21 mouse cellular contexts compared by ENCODE assay signal in the genomic region with DNA sequence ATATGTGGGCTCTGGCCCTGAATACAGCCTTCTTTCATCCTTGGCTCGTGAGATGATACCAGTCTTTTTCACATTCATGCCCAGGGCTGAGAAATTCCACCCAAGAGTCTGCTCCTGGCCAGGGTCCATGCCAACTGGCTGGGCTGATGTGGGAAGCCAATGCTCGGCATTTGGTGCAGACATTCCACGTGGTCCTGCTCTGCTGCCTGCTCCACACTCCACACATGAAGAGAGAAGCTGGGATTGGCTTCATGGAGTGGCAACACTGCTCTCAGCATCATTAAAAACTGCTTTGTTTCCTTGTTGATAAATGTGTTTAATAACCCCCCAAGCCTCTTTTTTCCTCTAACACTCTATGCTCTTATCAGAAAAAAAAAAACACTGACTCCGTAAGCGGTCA.
DNase-seq lines count a peak whose midpoint lies in the region; ATAC-seq lines count a peak whose summit lies in the region.
"Had no signal": no experiment of that assay in that cellular context is flagged by ENCODE, and none has a peak within 500 bp of the region (broad histone marks: within the 10 kb centered on the region; RNA-seq: fewer than 3 reads in every experiment).

No protein-coding gene starts in this region.

- peak; percentile 25 to 48 for DNase-seq in cerebellum, postnatal 10 days
- no peak for DNase-seq in cerebellum, postnatal 36 days
- DNase-seq in heart, adult 11 months, result peak; percentile 64
- DNase-seq in heart, embryonic 10.5 days (ENCODE audit: low spot score), result no peak
- DNase-seq in layer of hippocampus, postnatal 10 days (ENCODE audit: low spot score in 2 of 2), result peak; percentile 32 to 40
- DNase-seq in layer of hippocampus, adult 9-11 months, result no peak
- no peak for DNase-seq in midbrain, embryonic 11.5 days (ENCODE audit: low spot score, missing footprints)
- DNase-seq: adrenal gland, adult 8-10 months; adrenal gland, postnatal 36 days; B cell, adult 2 months; cerebellum, adult 8-10 months; gastrocnemius, postnatal 14 days; heart, postnatal 10 days; heart, postnatal 4 days had no signal

- H3K4me3 ChIP-seq in heart, embryonic 10.5 days, result no peak overlapping the region
- no peak overlapping the region for H3K4me3 ChIP-seq in midbrain, embryonic 11.5 days (ENCODE audit: low read depth, low read length)
- H3K4me3 ChIP-seq: embryonic facial prominence, embryonic 10.5 days had no signal

- WGBS in heart, embryonic 10.5 days, result 73% methylated on average over 5 of the region's 5 CpGs
- 86% methylated on average over 5 of the region's 5 CpGs for WGBS in midbrain, embryonic 11.5 days

- no peaks in the 10 kb centered on the region for H3K4me1 ChIP-seq in heart, embryonic 10.5 days
- no peaks in the 10 kb centered on the region for H3K4me1 ChIP-seq in midbrain, embryonic 11.5 days (ENCODE audit: control insufficient read depth, insufficient read depth, low read length)
- H3K4me1 ChIP-seq: embryonic facial prominence, embryonic 10.5 days had no signal

- no peaks in the 10 kb centered on the region for H3K9me3 ChIP-seq in heart, embryonic 10.5 days
- no peaks in the 10 kb centered on the region for H3K9me3 ChIP-seq in midbrain, embryonic 11.5 days (ENCODE audit: control insufficient read depth, low read length)
- H3K9me3 ChIP-seq: embryonic facial prominence, embryonic 10.5 days had no signal

- no peaks in the 10 kb centered on the region for H3K27me3 ChIP-seq in heart, embryonic 10.5 days (ENCODE audit: insufficient read depth, poor library complexity, severe bottlenecking)
- H3K27me3 ChIP-seq in midbrain, embryonic 11.5 days (ENCODE audit: control insufficient read depth, insufficient read depth, low read length), result no peaks in the 10 kb centered on the region

- ATAC-seq in midbrain, embryonic 11.5 days (ENCODE audit: low FRiP score), result no peak
- ATAC-seq: CD4-positive, CD25-positive, alpha-beta regulatory T cell, adult 4 months; forebrain, embryonic 16.5 days; inflammation-experienced regulatory T-cells, adult 6 months; intestine, postnatal 0 days had no signal

- H3K36me3 ChIP-seq in heart, embryonic 10.5 days, result no peaks in the 10 kb centered on the region
- H3K36me3 ChIP-seq in midbrain, embryonic 11.5 days (ENCODE audit: control insufficient read depth, insufficient read depth, low read length), result no peaks in the 10 kb centered on the region
- H3K36me3 ChIP-seq: embryonic facial prominence, embryonic 10.5 days; G1E had no signal

- H3K9ac ChIP-seq in midbrain, embryonic 11.5 days (ENCODE audit: low read length), result no peak overlapping the region
- H3K9ac ChIP-seq: hindbrain, embryonic 14.5 days had no signal

- no peak overlapping the region for H3K4me2 ChIP-seq in midbrain, embryonic 11.5 days
- H3K4me2 ChIP-seq: hindbrain, embryonic 14.5 days had no signal

- no peak overlapping the region for H3K27ac ChIP-seq in heart, embryonic 10.5 days
- no peak overlapping the region for H3K27ac ChIP-seq in midbrain, embryonic 11.5 days (ENCODE audit: low read depth, low read length)
- H3K27ac ChIP-seq: embryonic facial prominence, embryonic 10.5 days; hindbrain, embryonic 14.5 days had no signal

Comparison
In these comparisons a context has a peak if more than half of its experiments do, and no peak if none do; other contexts are left out.
1. DNase-seq: peak in cerebellum, postnatal 10 days (2 of 2), heart, adult 11 months (single experiment) and layer of hippocampus, postnatal 10 days (2 of 2); none in cerebellum, postnatal 36 days (0 of 2), heart, embryonic 10.5 days (single experiment), layer of hippocampus, adult 9-11 months (single experiment) and midbrain, embryonic 11.5 days (single experiment).